Mouse (Mus musculus) ES-Bruce4 (cell line): Measurements from ENCODE around the gene Slc3a2. TPM values are rescaled to one million over a fixed set of nuclear protein-coding genes. Genes with fewer than 3 reads are reported as not detected.
A peak's percentile ranks its signal among the peaks of the same experiment; 100 is the strongest.

Source experiments
- H3K27ac ChIP-seq: 2 replicates; pipeline ENCODE4 v1.5.1; 2012; ENCODE audit warnings: low read length, inconsistent platforms; ENCODE audit not compliant: insufficient read depth
- H3K27me3 ChIP-seq: 2 replicates; pipeline ENCODE4 v1.6.1; 2012; ENCODE audit warnings: mild to moderate bottlenecking, low read length, inconsistent platforms; ENCODE audit not compliant: control insufficient read depth, poor library complexity, insufficient read depth, severe bottlenecking
- H3K36me3 ChIP-seq: 2 replicates; pipeline ENCODE4 v1.6.1; 2012; ENCODE audit warnings: inconsistent platforms, mild to moderate bottlenecking, low read length, moderate library complexity; ENCODE audit not compliant: control insufficient read depth, poor library complexity, insufficient read depth, severe bottlenecking
- H3K4me1 ChIP-seq: one replicate; pipeline ENCODE4 v1.8.1; 2011; ENCODE audit warnings: low read length; ENCODE audit not compliant: control insufficient read depth, insufficient read depth
- H3K4me3 ChIP-seq: 2 replicates; pipeline ENCODE4 v1.5.1; 2011; ENCODE audit warnings: low read depth, mild to moderate bottlenecking, low read length
- H3K9ac ChIP-seq: 2 replicates; pipeline ENCODE4 v1.6.1; 2012; ENCODE audit warnings: low read depth, mild to moderate bottlenecking, inconsistent platforms; ENCODE audit not compliant: poor library complexity, severe bottlenecking
- H3K9me3 ChIP-seq: replicated peaks from 2 replicates; pipeline ENCODE4 v1.6.1; 2012; ENCODE audit warnings: mild to moderate bottlenecking, low read length, inconsistent platforms; ENCODE audit not compliant: control insufficient read depth, poor library complexity, insufficient read depth, severe bottlenecking
- CTCF ChIP-seq: IDR thresholded peaks from one replicate; pipeline ENCODE4 v1.8.1; 2011; ENCODE audit warnings: low read depth, low read length
- EP300 ChIP-seq: IDR thresholded peaks from 2 replicates; pipeline ENCODE4 v1.6.1; 2011; ENCODE audit warnings: low read depth, low read length; ENCODE audit not compliant: insufficient read depth
- POLR2A ChIP-seq: IDR thresholded peaks from one replicate; pipeline ENCODE4 v1.8.1; 2011; ENCODE audit warnings: low read length; ENCODE audit not compliant: insufficient read depth
- polyA plus RNA-seq: library from polyadenylated mRNA; stranded (reverse); fragments of >200 nt; gene quantifications from 2 replicates; pipeline ENCODE4 v1.2.4, GENCODE M21; 2011; ENCODE audit warnings: low read depth; ENCODE audit not compliant: missing spikeins, insufficient read depth, insufficient read length

Slc3a2 gene
- polyA plus RNA-seq, 1 experiment = 170 TPM

DNA sequence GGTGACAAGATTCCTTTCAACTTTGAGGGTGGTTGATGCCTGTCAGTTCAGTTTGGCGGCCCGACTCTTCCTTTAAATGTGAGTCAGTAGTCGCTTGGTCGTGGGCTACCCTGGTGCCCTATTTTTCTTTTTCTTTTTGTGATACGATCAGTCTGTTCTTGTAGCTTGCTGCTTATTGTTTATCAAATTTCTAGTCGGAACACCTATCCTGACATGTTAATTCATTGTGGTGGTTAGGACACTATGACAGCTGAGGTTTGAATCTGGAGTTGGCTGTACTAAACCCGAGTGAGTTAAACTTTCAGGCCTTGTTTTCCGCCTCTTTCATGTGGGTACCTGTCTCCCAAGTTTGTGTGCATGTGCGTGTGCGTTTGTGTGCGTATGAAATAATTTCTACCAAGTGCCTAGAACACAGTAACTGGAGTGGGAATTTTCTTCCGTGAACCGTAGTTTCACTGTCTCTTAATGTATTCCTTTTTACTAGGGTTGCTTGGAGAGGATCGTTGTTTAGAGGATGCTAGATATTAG, 34.4 kb upstream of the Slc3a2 start:
- peaks cover 9% of the 10 kb centered on the region for H3K36me3 ChIP-seq
- no peak for TF ChIP-seq POLR2A
- no peak for TF ChIP-seq CTCF
- TF ChIP-seq EP300 = no peak
- no peaks in the 10 kb centered on the region for H3K4me1 ChIP-seq
- peak overlapping the region; percentile 95 for H3K9ac ChIP-seq
- no peaks in the 10 kb centered on the region for H3K9me3 ChIP-seq
- peak overlapping the region; percentile 87 for H3K4me3 ChIP-seq
- no peak overlapping the region for H3K27ac ChIP-seq
- H3K27me3 ChIP-seq = no peaks in the 10 kb centered on the region

DNA sequence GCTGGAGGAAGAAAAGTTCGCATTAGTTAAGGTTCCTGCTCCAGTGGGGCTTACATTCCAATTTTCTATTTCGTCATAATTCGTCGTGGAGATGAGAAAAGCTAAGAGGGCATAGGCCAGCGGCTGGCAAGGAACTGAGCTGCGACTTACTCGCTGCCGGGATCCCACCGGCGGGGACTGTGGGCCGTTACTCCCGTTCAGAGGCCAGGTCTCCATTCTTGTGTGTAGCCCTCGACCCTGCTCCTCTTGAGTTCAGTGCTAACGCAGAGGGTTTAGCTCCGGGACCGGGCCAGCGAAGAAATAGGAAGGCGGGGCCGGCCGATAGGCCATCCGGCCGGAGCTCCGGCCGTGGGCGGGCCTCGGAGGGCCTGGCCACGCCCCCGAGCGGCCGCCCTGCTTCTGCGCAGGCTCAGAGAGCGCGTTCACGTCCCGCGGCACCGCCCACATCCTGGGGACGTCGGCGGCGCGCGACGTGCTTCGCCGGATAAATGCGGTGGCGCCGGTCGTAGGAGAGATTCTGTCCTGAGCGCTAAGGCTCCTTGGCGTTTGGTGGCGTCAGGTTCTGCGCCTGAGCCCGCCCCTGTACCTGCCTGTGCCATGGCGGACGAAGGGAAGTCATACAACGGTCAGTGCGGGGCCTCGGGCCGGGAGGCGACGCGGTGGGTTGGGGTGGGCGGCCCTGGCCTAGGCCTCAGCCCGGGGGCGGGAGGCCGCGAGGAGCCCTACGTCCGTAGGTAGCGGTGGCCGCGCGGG, 33.6 kb upstream of the Slc3a2 start, which contains the start of gene Nxf1:
Gene Nxf1, plus strand, starts transcription at position 439 of the 753 bp plus-strand sequence.
- H3K9me3 ChIP-seq = no peaks in the 10 kb centered on the region
- no peaks in the 10 kb centered on the region for H3K27me3 ChIP-seq
- peak within 1 kb of the TSS; percentile 42 for H3K27ac ChIP-seq
- peak within 1 kb of the TSS; percentile 89 for H3K4me3 ChIP-seq
- no peak for TF ChIP-seq EP300
- TF ChIP-seq CTCF = no peak
- TF ChIP-seq POLR2A = peak; percentile 83
- peak within 1 kb of the TSS; percentile 95 for H3K9ac ChIP-seq
- no peaks in the 10 kb centered on the region for H3K4me1 ChIP-seq
- H3K36me3 ChIP-seq = peaks cover 3% of the 10 kb centered on the region

DNA sequence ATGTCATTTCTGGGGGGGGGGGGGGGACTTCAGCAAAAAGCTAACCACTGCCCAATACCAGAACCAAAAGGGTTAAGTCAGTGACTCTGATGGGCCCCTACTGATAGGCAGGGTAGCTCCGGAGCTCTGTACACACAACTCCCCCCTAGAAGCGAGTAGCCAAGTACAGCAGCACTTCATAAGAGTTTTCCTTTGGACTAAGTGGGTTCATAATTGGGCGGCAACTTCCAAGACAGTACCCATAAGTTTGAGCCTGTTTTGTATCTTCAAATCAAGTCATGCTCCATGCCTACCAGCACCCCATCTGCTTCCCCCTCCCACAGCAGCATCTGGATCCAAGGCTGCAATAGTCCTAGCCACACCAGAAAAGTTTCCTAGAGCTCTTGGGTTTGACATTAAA, 32.5 kb upstream of the Slc3a2 start:
- Histone ChIP-seq H3K36me3 (peaks cover 8% of the 10 kb centered on the region), H3K9me3 (no peaks in the 10 kb centered on the region), H3K27me3 (no peaks in the 10 kb centered on the region), H3K9ac (peak overlapping the region; percentile 95), H3K4me3 (no peak overlapping the region), H3K27ac (no peak overlapping the region), H3K4me1 (no peaks in the 10 kb centered on the region)
- TF ChIP-seq POLR2A (no peak), EP300 (no peak), CTCF (no peak)

DNA sequence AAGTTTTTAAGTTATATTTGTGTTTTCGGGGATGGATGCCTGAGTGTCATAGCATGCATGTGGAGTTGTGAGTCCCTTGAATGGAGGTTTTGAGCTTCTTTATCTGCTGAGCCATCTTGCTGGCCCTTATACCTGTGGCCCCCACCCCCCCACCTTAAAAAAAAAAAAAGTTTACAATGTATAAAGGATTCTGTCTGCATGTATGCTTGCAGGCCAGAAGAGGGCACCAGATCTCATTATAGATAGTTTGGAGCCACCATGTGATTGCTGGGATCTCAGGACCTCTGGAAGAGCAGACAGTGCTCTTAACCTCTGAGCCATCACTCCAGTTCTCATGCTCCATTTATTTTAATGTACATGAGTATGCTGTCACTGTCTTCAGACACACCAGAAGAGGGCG, 24.2 kb upstream of the Slc3a2 start:
- peaks cover 32% of the 10 kb centered on the region for H3K36me3 ChIP-seq
- no peaks in the 10 kb centered on the region for H3K4me1 ChIP-seq
- H3K4me3 ChIP-seq = no peak overlapping the region
- H3K9ac ChIP-seq = no peak overlapping the region
- no peaks in the 10 kb centered on the region for H3K27me3 ChIP-seq
- TF ChIP-seq POLR2A (no peak), CTCF (no peak), EP300 (no peak)
- no peaks in the 10 kb centered on the region for H3K9me3 ChIP-seq
- no peak overlapping the region for H3K27ac ChIP-seq

DNA sequence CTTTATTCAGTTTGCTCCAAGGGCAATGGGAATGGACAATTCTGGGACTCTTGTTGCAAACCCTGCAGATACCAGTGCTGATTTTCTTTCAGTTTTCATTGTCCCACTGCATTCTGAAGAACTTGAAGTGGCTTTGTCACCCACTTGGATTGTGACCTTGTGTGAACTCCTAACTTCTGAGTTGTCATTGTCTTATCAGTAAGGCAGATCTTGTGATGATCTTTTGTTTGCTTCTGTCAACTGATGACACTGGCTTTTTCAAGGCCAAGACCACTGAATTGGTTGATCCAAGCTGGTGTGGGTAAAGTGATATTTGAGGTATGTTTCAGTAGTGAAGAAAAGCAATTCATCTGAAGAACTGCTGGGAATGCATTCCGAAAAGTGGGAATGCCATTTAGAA, 22.2 kb upstream of the Slc3a2 start:
- Histone ChIP-seq H3K36me3 (peaks cover 29% of the 10 kb centered on the region), H3K4me3 (no peak overlapping the region), H3K9me3 (no peaks in the 10 kb centered on the region), H3K27ac (no peak overlapping the region), H3K27me3 (no peaks in the 10 kb centered on the region), H3K9ac (no peak overlapping the region), H3K4me1 (no peaks in the 10 kb centered on the region)
- no peak for TF ChIP-seq CTCF
- no peak for TF ChIP-seq EP300
- no peak for TF ChIP-seq POLR2A

DNA sequence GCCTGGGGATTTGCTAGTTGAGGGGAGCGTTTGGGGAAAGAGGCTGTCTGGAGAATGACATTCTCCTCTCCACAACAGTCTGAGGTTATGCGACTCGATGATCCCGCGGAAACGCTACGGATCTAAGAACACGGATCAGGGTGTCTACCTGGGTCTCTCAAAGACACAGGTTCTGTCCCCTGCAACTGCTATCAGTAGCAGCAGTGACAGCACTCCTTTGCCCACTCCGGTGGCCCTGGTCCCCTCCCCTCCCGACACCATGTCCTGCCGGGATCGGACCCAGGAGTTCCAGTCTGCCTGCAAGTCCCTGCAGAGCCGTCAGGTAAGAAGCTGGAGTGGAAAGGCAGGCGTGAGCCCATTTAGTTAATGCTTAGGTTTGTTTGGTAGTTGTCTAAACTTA, 19.0 kb upstream of the Slc3a2 start:
- no peak overlapping the region for H3K27ac ChIP-seq
- TF ChIP-seq POLR2A (no peak), CTCF (no peak), EP300 (no peak)
- H3K9ac ChIP-seq = peak overlapping the region; percentile 66
- H3K27me3 ChIP-seq = no peaks in the 10 kb centered on the region
- H3K36me3 ChIP-seq = peaks cover 37% of the 10 kb centered on the region
- H3K9me3 ChIP-seq = no peaks in the 10 kb centered on the region
- peak overlapping the region; percentile 87 for H3K4me3 ChIP-seq
- H3K4me1 ChIP-seq = no peaks in the 10 kb centered on the region
